Mouse (Mus musculus) regulatory T cell (primary cell): ENCODE measurements at regions not wholly inside any gene's neighbourhood (a gene's known extent, or its start where the extent isn't known, plus 50 kb on each side); places are given as distances from the start of the nearest gene placed in this dataset.

Experiments used
- in situ Hi-C: fragments of 300-600 bp; cut with MboI, MseI; formaldehyde crosslinking; loops from one replicate; pipeline ENCODE4 v1.15.1; 2025; ENCODE audit warnings: high pct_unique_total_duplicates

DNA sequence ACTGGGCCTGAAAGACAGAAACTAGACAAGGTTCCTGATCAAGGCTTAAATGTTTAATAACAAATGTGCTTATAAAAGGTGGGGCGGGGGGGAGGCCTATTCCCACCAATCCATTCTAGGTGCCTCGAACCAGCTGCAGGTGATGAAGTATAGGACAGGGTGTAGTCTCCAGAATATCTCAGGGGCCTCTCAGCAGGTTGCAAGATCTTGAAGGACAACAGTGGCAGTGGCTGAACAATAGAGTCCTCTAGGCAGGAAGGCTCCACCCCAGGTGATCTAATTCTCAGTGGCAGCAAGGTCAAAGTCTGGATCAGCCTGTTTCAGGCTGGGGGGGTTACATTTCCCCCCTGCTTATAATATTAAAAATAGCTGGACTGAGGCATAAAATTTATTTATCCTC, 654.8 kb upstream of the Cdh7 start:
- in situ Hi-C loops: no loop called here

- in situ Hi-C loops: no loop called here
These were observed 654.1 kb upstream of the Cdh7 start for GRCm38 (mm10) chr1:109328086-109328485.

DNA sequence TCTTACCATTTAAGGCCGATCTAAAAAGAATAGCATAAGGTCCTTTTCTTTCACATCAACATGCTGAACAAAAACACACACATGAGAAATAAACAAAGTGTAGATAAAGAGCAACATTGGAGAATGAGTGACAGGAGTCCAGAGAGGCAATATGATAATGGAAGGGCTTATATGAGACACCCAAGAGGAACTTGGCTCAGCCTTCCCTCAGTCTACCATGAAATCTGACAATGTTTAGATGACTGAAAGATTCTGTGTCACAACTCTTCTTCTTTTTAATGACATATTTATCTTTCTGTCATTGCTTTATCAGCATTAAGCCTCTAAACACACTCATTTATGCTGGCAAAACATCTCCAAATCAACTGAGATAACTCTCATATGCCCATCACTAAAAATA, 642.0 kb upstream of the Cdh7 start:
- in situ Hi-C loops: loop anchor here (10.0 kb wide), 1 partner anchor 335 kb away; no protein-coding TSS in a partner anchor

GRCm38 (mm10) chr1:109369290-109369689, 612.9 kb upstream of the Cdh7 start:
- in situ Hi-C loops: no loop called here
